Mouse (Mus musculus): ENCODE data around the gene Ttc29.

DNA sequence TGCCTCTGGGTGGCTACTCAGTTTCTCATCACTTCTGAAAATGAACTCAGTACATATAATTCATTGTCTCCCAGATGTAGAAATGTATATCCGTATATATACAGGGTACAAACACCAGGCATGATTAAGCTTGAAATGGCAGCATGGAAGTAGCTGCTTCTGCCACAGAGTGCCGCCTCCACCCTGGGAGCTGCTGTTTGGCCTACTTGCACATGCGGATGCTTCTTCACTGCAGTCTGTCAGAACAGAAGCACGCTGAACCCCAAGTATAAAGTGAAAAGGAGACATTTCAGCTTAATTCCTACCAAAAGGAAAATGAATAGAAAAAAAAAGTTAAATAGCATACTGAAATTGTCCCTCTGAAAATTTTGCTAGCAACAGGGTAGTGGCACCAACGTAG is 141.7 kb downstream of the Ttc29 start:
- no peak for TF ChIP-seq ZNF384 (IDR thresholded peaks at IDR 0.05; ENCODE audit: low read depth, low read length)
- TF ChIP-seq MAFK (IDR thresholded peaks at IDR 0.05; ENCODE audit: insufficient read depth, low read depth, low read length), result no peak
- no peak for TF ChIP-seq CHD2 (IDR thresholded peaks at IDR 0.05; ENCODE audit: low read depth, low read length)
- no peak for TF ChIP-seq HCFC1 (IDR thresholded peaks at IDR 0.05; ENCODE audit: borderline replicate concordance, insufficient read depth, low read length)
